10 mouse cellular contexts compared by ENCODE assay signal in the genomic region with DNA sequence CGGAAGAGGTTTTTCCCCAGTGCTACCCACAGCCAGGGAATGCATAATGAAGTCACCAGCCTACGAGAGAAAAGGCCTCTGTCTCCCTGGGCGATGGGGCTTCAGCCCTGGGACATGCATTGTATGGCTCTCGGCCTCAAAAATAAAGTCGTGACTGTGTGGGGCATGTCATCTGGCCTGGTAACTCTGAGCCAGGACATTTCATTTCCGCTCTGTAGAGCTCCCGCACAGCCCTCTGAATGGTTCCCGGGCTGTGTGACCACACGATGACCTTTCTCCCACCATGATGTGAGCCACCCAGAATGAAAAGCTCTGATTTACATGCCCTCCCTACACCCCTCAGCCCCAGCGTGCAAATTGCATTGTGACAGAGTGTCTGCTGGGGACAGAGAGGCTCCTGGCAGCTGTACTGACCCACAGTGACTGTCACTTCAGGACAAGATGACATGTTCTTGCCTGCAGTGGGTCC. TPM values are rescaled to one million over a fixed set of nuclear protein-coding genes. Genes with fewer than 3 reads are reported as not detected.
DNase-seq lines count a peak whose midpoint lies in the region; ATAC-seq and TF ChIP-seq lines count a peak whose summit lies in the region.
"Had no signal": no experiment of that assay in that cellular context is flagged by ENCODE, and none has a peak within 500 bp of the region (broad histone marks: within the 10 kb centered on the region; RNA-seq: fewer than 3 reads in every experiment).

No protein-coding gene starts in this region.

- ATAC-seq in hindbrain, postnatal 0 days, result peak; percentile 97
- ATAC-seq in midbrain, embryonic 14.5 days (ENCODE audit: low FRiP score, low TSS enrichment), result peak; percentile 34; the same call in 1 of the 2 replicates
- ATAC-seq in inflammation-experienced regulatory T-cells, adult 6 months, result no peak
- ATAC-seq: intestine, embryonic 15.5 days had no signal

- H3K9me3 ChIP-seq in hindbrain, postnatal 0 days (ENCODE audit: low read length), result no peaks in the 10 kb centered on the region
- H3K9me3 ChIP-seq in midbrain, embryonic 14.5 days (ENCODE audit: control insufficient read depth, low read length), result no peaks in the 10 kb centered on the region
- H3K9me3 ChIP-seq: intestine, embryonic 15.5 days; limb, embryonic 15.5 days had no signal

- peak; percentile 79 for DNase-seq in brain, adult 2 months (ENCODE audit: low read depth, low spot score)
- peak; percentile 78 for DNase-seq in embryo, embryonic 10 days (ENCODE audit: low spot score)
- peak; percentile 84 for DNase-seq in hindbrain, postnatal 0 days (ENCODE audit: low spot score)
- DNase-seq in midbrain, embryonic 14.5 days, result peak; percentile 55
- no peak for DNase-seq in gastrocnemius, postnatal 4 days (ENCODE audit: low spot score in 2 of 2)
- DNase-seq in spleen, postnatal 4 days (ENCODE audit: low spot score in 2 of 2), result no peak
- DNase-seq in kidney, postnatal 25 days, result no peak

- H3K4me1 ChIP-seq in hindbrain, postnatal 0 days (ENCODE audit: insufficient read depth, low read length), result no peaks in the 10 kb centered on the region
- H3K4me1 ChIP-seq in midbrain, embryonic 14.5 days (ENCODE audit: control insufficient read depth, insufficient read depth, low read length), result peaks cover 12% of the 10 kb centered on the region
- H3K4me1 ChIP-seq: intestine, embryonic 15.5 days; limb, embryonic 15.5 days had no signal

- no peak for TF ChIP-seq CTCF in hindbrain, postnatal 0 days (IDR thresholded peaks at IDR 0.05; ENCODE audit: low read depth)

- no peaks in the 10 kb centered on the region for H3K36me3 ChIP-seq in hindbrain, postnatal 0 days (ENCODE audit: insufficient read depth, low read length)
- no peaks in the 10 kb centered on the region for H3K36me3 ChIP-seq in midbrain, embryonic 14.5 days (ENCODE audit: control insufficient read depth, insufficient read depth, low read length)
- H3K36me3 ChIP-seq: intestine, embryonic 15.5 days; limb, embryonic 15.5 days had no signal

- 19% methylated on average over 10 of the region's 10 CpGs for WGBS in hindbrain, postnatal 0 days
- WGBS in midbrain, embryonic 14.5 days, result 5% methylated on average over 10 of the region's 10 CpGs

- H3K27me3 ChIP-seq in hindbrain, postnatal 0 days (ENCODE audit: insufficient read depth, low read length), result no peaks in the 10 kb centered on the region
- H3K27me3 ChIP-seq in midbrain, embryonic 14.5 days (ENCODE audit: control insufficient read depth, insufficient read depth, low read length), result 0 out of 2 replicates have a peak, but pooled peaks cover 3% of the 10 kb centered on the region
- H3K27me3 ChIP-seq: intestine, embryonic 15.5 days; limb, embryonic 15.5 days had no signal

- no peak overlapping the region for H3K9ac ChIP-seq in hindbrain, postnatal 0 days (replicated peaks; ENCODE audit: low read length)
- no peak overlapping the region for H3K9ac ChIP-seq in midbrain, embryonic 14.5 days (replicated peaks; ENCODE audit: low read length)
- H3K9ac ChIP-seq: intestine, embryonic 15.5 days; limb, embryonic 15.5 days had no signal

- no peak overlapping the region for H3K4me3 ChIP-seq in hindbrain, postnatal 0 days (ENCODE audit: low read length)
- H3K4me3 ChIP-seq in midbrain, embryonic 14.5 days (replicated peaks; ENCODE audit: low read depth, low read length), result no peak overlapping the region
- H3K4me3 ChIP-seq: intestine, embryonic 15.5 days; limb, embryonic 15.5 days had no signal

- H3K4me2 ChIP-seq in hindbrain, postnatal 0 days (ENCODE audit: low read depth, low read length), result no peak overlapping the region
- no peak overlapping the region for H3K4me2 ChIP-seq in midbrain, embryonic 14.5 days (ENCODE audit: low read length)
- H3K4me2 ChIP-seq: intestine, embryonic 15.5 days; limb, embryonic 15.5 days had no signal

- H3K27ac ChIP-seq in hindbrain, postnatal 0 days, result peak overlapping the region; percentile 59
- H3K27ac ChIP-seq in midbrain, embryonic 14.5 days (replicated peaks; ENCODE audit: low read depth, low read length), result no peak overlapping the region
- H3K27ac ChIP-seq: intestine, embryonic 15.5 days; limb, embryonic 15.5 days had no signal

RNA-seq across cellular contexts. Expression of a gene that starts 53.8 kb away (rescaled TPM):
- total RNA-seq in hindbrain, postnatal 0 days (2014; rRNA removed), result 111 and 122 TPM in 2 replicates
- polyA plus RNA-seq in hindbrain, postnatal 0 days (2015; fragmentation: Nextera tagmentation; extraction: Ambion mirVana), result 40.0 and 41.4 TPM in 2 replicates
- polyA plus RNA-seq in midbrain, embryonic 14.5 days (2014; fragmentation: Nextera tagmentation; extraction: Ambion mirVana), result 82.3 and 89.6 TPM in 2 replicates
- total RNA-seq in gastrocnemius, postnatal 4 days (2021), result 10 to 100 TPM; 83.4 to 86.1 TPM
- under 1 TPM in 2 of 3 experiments, not detected in 1; 0.08 to 0.28 TPM for polyA plus RNA-seq in inflammation-experienced regulatory T-cells, adult 6 months (2017; shearing (Covaris generic))

Comparison
In these comparisons a context has a peak if more than half of its experiments do, and no peak if none do; other contexts are left out.
1. DNase-seq: peak in brain, adult 2 months (single experiment), embryo, embryonic 10 days (single experiment), hindbrain, postnatal 0 days (single experiment) and midbrain, embryonic 14.5 days (single experiment); none in gastrocnemius, postnatal 4 days (0 of 2), spleen, postnatal 4 days (0 of 2) and kidney, postnatal 25 days (0 of 2).
2. RNA of a gene that starts 53.8 kb away (polyA plus RNA-seq): 82.3 to 89.6 TPM in midbrain, embryonic 14.5 days and 40.0 to 41.4 TPM in hindbrain, postnatal 0 days; 0.08 to 0.28 TPM in inflammation-experienced regulatory T-cells, adult 6 months; every median in the first group is over 10 times any median in the second.